Mouse (Mus musculus): ENCODE results near the gene Olfr787. TPM values are rescaled to one million over a fixed set of nuclear protein-coding genes. Genes with fewer than 3 reads are reported as not detected.

Olfr787 gene
- not detected for polyA plus RNA-seq (2012; fragmentation: generic; extraction: Trizol)
- long read RNA-seq, experiment 1: 0 reads
- long read RNA-seq, experiment 2: 0 reads

- Histone ChIP-seq H3K79me3 (ENCODE audit: low read depth) (no peaks in the 10 kb centered on the region), H3ac (ENCODE audit: control insufficient read depth, insufficient read length, low read depth) (no peak within 1 kb of the TSS), H3K36me3 (ENCODE audit: control insufficient read depth, insufficient read depth) (no peaks in the 10 kb centered on the region), H3K4me3 (ENCODE audit: insufficient read depth, poor library complexity, severe bottlenecking) (no peak within 1 kb of the TSS), H3K79me2 (ENCODE audit: control insufficient read depth, insufficient read depth) (no peaks in the 10 kb centered on the region), H3K27me3 (ENCODE audit: control insufficient read depth, insufficient read depth, insufficient read length) (no peaks in the 10 kb centered on the region)
- TF ChIP-seq USF1 (IDR thresholded peaks at IDR 0.05; ENCODE audit: low read depth) (no peak), FOSL1 (IDR thresholded peaks at IDR 0.05; ENCODE audit: insufficient read depth, low read length, poor library complexity, severe bottlenecking) (no peak), CEBPB (IDR thresholded peaks at IDR 0.05; ENCODE audit: low read depth) (no peak), CTCF (IDR thresholded peaks at IDR 0.05; ENCODE audit: control insufficient read depth, insufficient read depth, insufficient read length) (no peak), MYOG (IDR thresholded peaks at IDR 0.05; ENCODE audit: control insufficient read depth, extremely low read depth, insufficient read length) (no peak), MYOD1 (IDR thresholded peaks at IDR 0.05; ENCODE audit: control insufficient read depth, insufficient read length, low read depth) (no peak), MAX (IDR thresholded peaks at IDR 0.05) (no peak)
These were observed at the start of gene Olfr787 for GRCm38 (mm10) chr10:129461562-129461961. Olfr787 (plus strand) TSS chr10:129461862.

GRCm38 (mm10) chr10:129427006-129427405, 34.7 kb upstream of the Olfr787 start, which contains the start of gene Olfr786:
Olfr786 (plus strand) TSS chr10:129427306.
- Histone ChIP-seq H3K27me3 (ENCODE audit: control insufficient read depth, insufficient read depth, insufficient read length) (no peaks in the 10 kb centered on the region), H3K79me3 (ENCODE audit: low read depth) (no peaks in the 10 kb centered on the region), H3K4me3 (ENCODE audit: insufficient read depth, poor library complexity, severe bottlenecking) (no peak within 1 kb of the TSS), H3ac (ENCODE audit: control insufficient read depth, insufficient read length, low read depth) (no peak within 1 kb of the TSS), H3K79me2 (ENCODE audit: control insufficient read depth, insufficient read depth) (no peaks in the 10 kb centered on the region), H3K36me3 (ENCODE audit: control insufficient read depth, insufficient read depth) (no peaks in the 10 kb centered on the region)
- TF ChIP-seq MYOD1 (IDR thresholded peaks at IDR 0.05; ENCODE audit: control insufficient read depth, insufficient read length, low read depth): no peak
- TF ChIP-seq MAX (IDR thresholded peaks at IDR 0.05): no peak
- no peak for TF ChIP-seq USF1 (IDR thresholded peaks at IDR 0.05; ENCODE audit: low read depth)
- no peak for TF ChIP-seq CEBPB (IDR thresholded peaks at IDR 0.05; ENCODE audit: low read depth)
- TF ChIP-seq CTCF (IDR thresholded peaks at IDR 0.05; ENCODE audit: control insufficient read depth, insufficient read depth, insufficient read length): no peak
- no peak for TF ChIP-seq MYOG (IDR thresholded peaks at IDR 0.05; ENCODE audit: control insufficient read depth, extremely low read depth, insufficient read length)
- no peak for TF ChIP-seq FOSL1 (IDR thresholded peaks at IDR 0.05; ENCODE audit: insufficient read depth, low read length, poor library complexity, severe bottlenecking)

- no peak for TF ChIP-seq MYOD1 (IDR thresholded peaks at IDR 0.05; ENCODE audit: control insufficient read depth, insufficient read length, low read depth)
- no peak for TF ChIP-seq USF1 (IDR thresholded peaks at IDR 0.05; ENCODE audit: low read depth)
- TF ChIP-seq CEBPB (IDR thresholded peaks at IDR 0.05; ENCODE audit: low read depth): no peak
- no peak for TF ChIP-seq CTCF (IDR thresholded peaks at IDR 0.05; ENCODE audit: control insufficient read depth, insufficient read depth, insufficient read length)
- no peak for TF ChIP-seq MYOG (IDR thresholded peaks at IDR 0.05; ENCODE audit: control insufficient read depth, extremely low read depth, insufficient read length)
- TF ChIP-seq FOSL1 (IDR thresholded peaks at IDR 0.05; ENCODE audit: insufficient read depth, low read length, poor library complexity, severe bottlenecking): no peak
- no peak for TF ChIP-seq MAX (IDR thresholded peaks at IDR 0.05)
- Histone ChIP-seq H3K36me3 (ENCODE audit: control insufficient read depth, insufficient read depth) (no peaks in the 10 kb centered on the region), H3ac (ENCODE audit: control insufficient read depth, insufficient read length, low read depth) (no peak within 1 kb of the TSS), H3K27me3 (ENCODE audit: control insufficient read depth, insufficient read depth, insufficient read length) (no peaks in the 10 kb centered on the region), H3K79me2 (ENCODE audit: control insufficient read depth, insufficient read depth) (no peaks in the 10 kb centered on the region), H3K4me3 (ENCODE audit: insufficient read depth, poor library complexity, severe bottlenecking) (no peak within 1 kb of the TSS), H3K79me3 (ENCODE audit: low read depth) (no peaks in the 10 kb centered on the region)
These were observed 9.0 kb downstream of the Olfr787 start, which contains the start of gene Olfr788 for GRCm38 (mm10) chr10:129470698-129471097. Olfr788 (plus strand) TSS chr10:129470998.

- no peak overlapping the region for H3K4me3 ChIP-seq (ENCODE audit: insufficient read depth, poor library complexity, severe bottlenecking)
- no peak for TF ChIP-seq MYOD1 (IDR thresholded peaks at IDR 0.05; ENCODE audit: control insufficient read depth, insufficient read length, low read depth)
- TF ChIP-seq FOSL1 (IDR thresholded peaks at IDR 0.05; ENCODE audit: insufficient read depth, low read length, poor library complexity, severe bottlenecking): no peak
- TF ChIP-seq MAX (IDR thresholded peaks at IDR 0.05): no peak
- TF ChIP-seq MYOG (IDR thresholded peaks at IDR 0.05; ENCODE audit: control insufficient read depth, extremely low read depth, insufficient read length): no peak
- no peak for TF ChIP-seq USF1 (IDR thresholded peaks at IDR 0.05; ENCODE audit: low read depth)
- no peak for TF ChIP-seq CTCF (IDR thresholded peaks at IDR 0.05; ENCODE audit: control insufficient read depth, insufficient read depth, insufficient read length)
- no peak for TF ChIP-seq CEBPB (IDR thresholded peaks at IDR 0.05; ENCODE audit: low read depth)
- H3K27me3 ChIP-seq (ENCODE audit: control insufficient read depth, insufficient read depth, insufficient read length): no peaks in the 10 kb centered on the region
- no peak overlapping the region for H3ac ChIP-seq (ENCODE audit: control insufficient read depth, insufficient read length, low read depth)
- H3K36me3 ChIP-seq (ENCODE audit: control insufficient read depth, insufficient read depth): no peaks in the 10 kb centered on the region
- no peaks in the 10 kb centered on the region for H3K79me3 ChIP-seq (ENCODE audit: low read depth)
- no peaks in the 10 kb centered on the region for H3K79me2 ChIP-seq (ENCODE audit: control insufficient read depth, insufficient read depth)
These were observed 11.6 kb downstream of the Olfr787 start for GRCm38 (mm10) chr10:129473256-129473655.

GRCm38 (mm10) chr10:129473723-129474122, 12.1 kb downstream of the Olfr787 start:
- no peaks in the 10 kb centered on the region for H3K79me2 ChIP-seq (ENCODE audit: control insufficient read depth, insufficient read depth)
- H3K79me3 ChIP-seq (ENCODE audit: low read depth): no peaks in the 10 kb centered on the region
- TF ChIP-seq MYOD1 (IDR thresholded peaks at IDR 0.05; ENCODE audit: control insufficient read depth, insufficient read length, low read depth) (no peak), MYOG (IDR thresholded peaks at IDR 0.05; ENCODE audit: control insufficient read depth, extremely low read depth, insufficient read length) (no peak), CTCF (IDR thresholded peaks at IDR 0.05; ENCODE audit: control insufficient read depth, insufficient read depth, insufficient read length) (no peak), MAX (IDR thresholded peaks at IDR 0.05) (no peak), CEBPB (IDR thresholded peaks at IDR 0.05; ENCODE audit: low read depth) (no peak), USF1 (IDR thresholded peaks at IDR 0.05; ENCODE audit: low read depth) (no peak)
- H3K27me3 ChIP-seq (ENCODE audit: control insufficient read depth, insufficient read depth, insufficient read length): no peaks in the 10 kb centered on the region
- H3K4me3 ChIP-seq (ENCODE audit: insufficient read depth, poor library complexity, severe bottlenecking): no peak overlapping the region
- no peak overlapping the region for H3ac ChIP-seq (ENCODE audit: control insufficient read depth, insufficient read length, low read depth)
- H3K36me3 ChIP-seq (ENCODE audit: control insufficient read depth, insufficient read depth): no peaks in the 10 kb centered on the region

Measured in C2C12 (cell line).